Mouse (Mus musculus) limb, embryonic 15.5 days (tissue): ENCODE measurements around the gene Smap1. TPM values are rescaled to one million over a fixed set of nuclear protein-coding genes. Genes with fewer than 3 reads are reported as not detected.
A peak's percentile ranks its signal among the peaks of the same experiment; 100 is the strongest.
"Not testable (repeated sequence)": the region's sequence is repeated elsewhere in the genome, so short reads cannot be mapped to it uniquely, and the experiment has no call there.

Experiments used
- ATAC-seq: fragments of 200-750 bp; cut with Nextera tagmentation; 2 replicates; pipeline ENCODE4 v1.8.0; 2017; ENCODE audit warnings: low read depth, moderate TSS enrichment; ENCODE audit not compliant: insufficient number of reproducible peaks, low FRiP score, low TSS enrichment
- H3K27ac ChIP-seq: fragments of 300-500 bp; sonication (generic); 2 replicates; pipeline ENCODE4 v1.5.1; 2015; ENCODE audit warnings: moderate library complexity, mild to moderate bottlenecking, inconsistent platforms
- H3K27me3 ChIP-seq: fragments of 300-500 bp; sonication (generic); 2 replicates; pipeline ENCODE4 v1.6.1; 2015; ENCODE audit warnings: inconsistent platforms
- H3K36me3 ChIP-seq: fragments of 300-500 bp; sonication (generic); 2 replicates; pipeline ENCODE4 v1.6.1; 2015; ENCODE audit warnings: inconsistent platforms
- H3K4me1 ChIP-seq: fragments of 300-500 bp; sonication (generic); 2 replicates; pipeline ENCODE4 v1.6.1; 2015; ENCODE audit warnings: inconsistent platforms
- H3K4me2 ChIP-seq: fragments of 300-500 bp; sonication (generic); 2 replicates; pipeline ENCODE4 v1.6.1; 2015; ENCODE audit warnings: mild to moderate bottlenecking, inconsistent platforms
- H3K4me3 ChIP-seq: fragments of 300-500 bp; sonication (generic); 2 replicates; pipeline ENCODE4 v1.5.1; 2015; ENCODE audit warnings: mild to moderate bottlenecking, inconsistent platforms
- H3K9ac ChIP-seq: fragments of 300-500 bp; sonication (generic); 2 replicates; pipeline ENCODE4 v1.6.1; 2015; ENCODE audit warnings: inconsistent platforms
- H3K9me3 ChIP-seq: fragments of 300-500 bp; sonication (generic); 2 replicates; pipeline ENCODE4 v1.6.1; 2016; ENCODE audit warnings: inconsistent platforms
- WGBS: fragments of 180-500 bp; shearing (Covaris S2); methylation state at CpG from one replicate; pipeline ENCODE4 v1.1.7; 2015; 5-methylcytosine and 5-hydroxymethylcytosine counted together
- polyA plus RNA-seq: library from polyadenylated mRNA; unstranded; fragments of >200 nt; fragmentation: Nextera tagmentation; extraction: Ambion mirVana; gene quantifications from 2 replicates; pipeline ENCODE4 v1.2.1, GENCODE M21; 2015

Gene Smap1
- 44.7 and 50.1 TPM in 2 replicates for polyA plus RNA-seq

DNA sequence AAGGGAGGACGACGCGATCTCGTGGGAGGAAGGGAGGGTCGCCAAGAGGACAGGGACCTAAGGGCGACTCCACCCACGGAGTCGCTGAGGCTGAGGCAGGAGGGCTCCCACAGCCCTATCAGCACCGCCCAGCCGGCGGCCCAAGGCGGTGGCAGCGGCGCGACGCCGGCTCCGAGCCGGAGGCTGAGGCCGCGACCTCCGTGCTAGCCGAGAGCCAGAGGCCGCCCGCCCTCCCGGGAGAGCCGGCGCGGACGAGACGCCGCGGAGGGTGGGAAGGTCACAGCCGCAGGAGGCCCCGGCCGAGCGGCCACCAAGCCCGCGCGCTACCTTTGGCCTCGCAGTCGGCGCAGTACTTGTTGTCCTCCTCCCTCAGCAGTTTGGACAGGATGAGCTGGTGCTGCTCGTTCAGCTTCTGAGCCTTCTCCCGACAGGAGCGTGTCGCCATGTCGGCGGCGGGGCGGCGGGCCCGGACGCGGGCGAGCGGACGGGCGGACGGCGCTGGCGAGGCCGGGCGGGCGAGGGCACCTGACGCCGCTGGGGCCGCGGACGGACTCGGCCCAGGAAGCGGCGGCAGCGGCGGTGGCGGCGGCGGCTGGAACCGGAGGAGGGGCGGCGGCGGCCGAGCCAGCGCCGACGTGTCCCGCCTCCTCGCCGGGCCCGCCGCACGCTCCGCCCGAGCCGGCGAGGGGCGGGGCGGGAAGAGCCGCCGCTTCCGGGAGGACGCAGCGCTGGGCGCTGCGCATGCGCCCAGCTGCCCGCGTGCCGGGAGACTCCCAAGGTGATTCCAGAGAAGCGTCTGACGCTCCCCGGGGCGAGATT is at the start of gene Smap1:
Smap1 (minus strand) TSS at position 607 of the 819 bp plus-strand sequence.
- Histone ChIP-seq H3K9me3 (no peaks in the 10 kb centered on the region), H3K36me3 (no peaks in the 10 kb centered on the region), H3K4me3 (peak within 1 kb of the TSS; percentile 98), H3K27me3 (no peaks in the 10 kb centered on the region), H3K4me1 (peaks cover 7% of the 10 kb centered on the region; the same call in 1 of the 2 replicates), H3K4me2 (peak within 1 kb of the TSS; percentile 74), H3K27ac (peak within 1 kb of the TSS; percentile 93), H3K9ac (peak within 1 kb of the TSS; percentile 93)
- under 1% methylated on average over 97 of the region's 113 CpGs for WGBS
- peak; percentile 90 for ATAC-seq

DNA sequence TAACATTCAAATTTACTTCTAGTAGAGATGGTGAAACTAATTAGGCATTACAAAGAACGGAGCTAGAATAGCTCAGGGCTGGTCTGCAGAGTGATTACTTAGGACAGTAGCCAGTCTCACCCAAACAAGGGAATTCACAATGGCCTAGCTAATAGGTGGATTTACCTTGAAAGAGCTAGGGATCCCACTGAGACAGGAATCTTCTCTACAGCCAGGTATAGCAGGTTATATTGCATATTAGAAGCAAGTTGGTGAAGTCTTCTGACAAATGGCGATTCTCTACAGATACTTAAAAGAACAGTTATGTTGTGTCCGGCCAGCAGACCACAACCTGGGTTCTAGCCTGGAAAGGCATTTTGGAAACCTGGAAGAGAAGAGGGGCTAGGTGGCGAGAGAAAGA is 49.0 kb upstream of the Smap1 start:
- H3K4me1 ChIP-seq, H3K9ac ChIP-seq, H3K4me3 ChIP-seq, H3K36me3 ChIP-seq, H3K9me3 ChIP-seq, H3K27ac ChIP-seq, H3K27me3 ChIP-seq, H3K4me2 ChIP-seq, ATAC-seq: not testable (repeated sequence)
- WGBS: 90% methylated on average over 3 of the region's 4 CpGs

DNA sequence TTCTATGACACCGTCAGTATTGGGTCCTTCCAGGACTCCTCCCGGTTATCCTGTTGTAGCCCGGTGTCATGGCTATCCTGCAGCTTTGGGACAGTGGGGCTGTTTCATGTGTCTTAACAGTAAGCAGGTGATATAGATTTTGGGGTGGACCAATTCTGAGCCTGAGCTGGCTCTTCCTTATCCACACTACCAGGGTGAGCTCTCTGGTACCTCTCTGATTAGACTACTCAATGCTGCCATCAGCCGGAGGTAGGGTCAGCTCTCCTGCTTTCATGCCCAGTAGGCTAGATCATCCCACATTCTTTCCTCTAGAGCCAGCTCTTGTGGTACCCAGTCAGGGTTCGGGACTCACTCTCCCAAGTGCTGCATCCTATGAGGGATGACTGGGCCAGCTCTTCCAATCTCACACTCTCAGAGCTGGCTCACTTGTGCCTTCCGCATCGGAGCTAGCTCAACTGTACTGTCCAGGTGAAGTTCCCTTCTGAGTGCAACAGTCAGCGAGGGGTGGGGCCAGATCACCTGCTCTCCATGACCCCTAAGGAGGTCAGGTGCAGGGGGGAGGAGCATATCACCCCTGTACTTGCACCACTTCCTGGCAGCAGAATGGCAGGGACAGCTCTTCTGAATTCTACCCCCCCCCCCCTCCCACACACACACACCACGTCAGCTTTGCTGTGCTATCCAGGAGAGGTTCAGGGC is 46.1 kb upstream of the Smap1 start:
- ATAC-seq: no peak
- no peak overlapping the region for H3K4me2 ChIP-seq
- no peak overlapping the region for H3K9ac ChIP-seq
- no peak overlapping the region for H3K4me3 ChIP-seq
- no peaks in the 10 kb centered on the region for H3K27me3 ChIP-seq
- H3K36me3 ChIP-seq: no peaks in the 10 kb centered on the region
- H3K4me1 ChIP-seq: no peaks in the 10 kb centered on the region
- no peak overlapping the region for H3K27ac ChIP-seq
- no peaks in the 10 kb centered on the region for H3K9me3 ChIP-seq
- WGBS: 82% methylated on average over 9 of the region's 9 CpGs

DNA sequence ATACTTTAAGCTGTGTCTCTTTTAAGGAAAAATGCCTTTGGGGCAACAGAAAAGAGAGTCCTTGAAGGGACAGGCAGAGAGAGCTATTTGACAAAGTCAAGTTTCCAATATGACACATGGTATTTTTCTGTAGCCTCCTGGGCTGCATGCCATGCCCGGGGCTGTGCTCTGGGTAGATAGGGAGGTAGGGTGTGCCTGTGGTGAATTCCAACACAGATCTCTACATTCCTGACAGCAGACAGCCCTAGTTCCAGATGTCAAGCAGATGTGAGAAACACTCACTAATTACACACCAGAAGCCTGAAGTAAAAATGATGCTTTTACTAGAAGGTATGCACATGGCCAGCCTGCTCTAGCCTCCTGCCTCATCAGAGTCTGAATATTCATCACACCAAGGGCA is 44.1 kb upstream of the Smap1 start:
- Histone ChIP-seq H3K4me2 (no peak overlapping the region), H3K9me3 (no peaks in the 10 kb centered on the region), H3K36me3 (no peaks in the 10 kb centered on the region), H3K27me3 (no peaks in the 10 kb centered on the region), H3K4me1 (no peaks in the 10 kb centered on the region), H3K9ac (no peak overlapping the region), H3K4me3 (no peak overlapping the region), H3K27ac (no peak overlapping the region)
- WGBS: 24% methylated on average over 1 of the region's 1 CpGs
- ATAC-seq: no peak

DNA sequence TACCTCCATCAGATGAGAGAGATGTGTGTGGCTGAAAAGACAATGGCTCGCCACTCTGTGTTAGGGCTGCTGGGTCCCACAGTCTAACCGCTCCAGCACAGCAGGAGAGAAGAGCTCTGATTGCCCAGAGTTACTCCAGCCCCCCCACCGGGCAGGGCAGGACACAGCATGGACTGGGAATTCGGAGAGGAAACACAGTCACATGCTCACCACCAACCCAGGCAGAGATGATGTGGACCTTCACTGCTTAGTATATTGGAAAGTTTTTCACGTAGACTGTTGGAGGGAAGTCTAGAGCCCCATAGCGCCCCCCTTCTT is 37.3 kb upstream of the Smap1 start:
- Histone ChIP-seq H3K9me3 (no peaks in the 10 kb centered on the region), H3K4me1 (peaks cover 7% of the 10 kb centered on the region), H3K27ac (no peak overlapping the region), H3K9ac (no peak overlapping the region), H3K4me2 (peak overlapping the region; percentile 40), H3K27me3 (no peaks in the 10 kb centered on the region), H3K36me3 (no peaks in the 10 kb centered on the region), H3K4me3 (peak overlapping the region; percentile 27)
- ATAC-seq: no peak
- 16% methylated on average over 6 of the region's 6 CpGs for WGBS

DNA sequence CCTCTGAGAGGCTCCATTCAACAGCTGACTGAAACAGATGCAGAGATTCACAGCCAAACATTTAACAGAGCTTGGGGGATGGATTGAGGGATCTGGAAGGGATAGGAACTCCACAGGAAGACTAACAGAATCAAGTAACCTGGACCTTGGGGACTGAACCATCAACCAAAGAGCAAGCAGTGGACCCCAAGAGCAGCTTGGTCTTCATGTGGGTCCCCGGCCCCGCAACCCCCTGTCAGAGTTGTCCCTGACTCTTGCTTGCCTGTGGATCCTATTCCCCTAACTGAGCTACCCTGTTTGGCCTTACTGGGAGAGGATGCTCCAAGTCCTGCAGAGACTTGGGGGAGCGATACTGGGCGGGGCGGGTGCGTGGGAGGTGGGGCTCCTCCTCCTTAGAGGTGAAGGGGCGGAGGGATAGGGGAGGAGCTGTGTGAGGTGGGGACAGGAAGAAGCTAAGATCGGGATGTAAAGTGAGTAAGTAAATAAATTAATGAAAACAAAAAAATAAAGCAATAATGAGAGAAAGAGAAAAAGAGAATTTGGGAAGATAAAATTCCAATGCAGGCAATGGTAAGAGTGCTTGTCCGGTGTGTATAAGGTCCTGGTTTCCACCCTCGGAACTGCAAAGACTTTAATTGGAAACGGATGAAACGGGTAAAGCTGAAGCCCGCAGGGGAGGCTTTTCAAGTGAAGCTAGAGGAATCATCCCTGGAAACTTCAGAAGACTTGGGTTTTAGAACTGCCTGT is 36.7 kb upstream of the Smap1 start:
- no peak for ATAC-seq
- Histone ChIP-seq H3K27me3 (no peaks in the 10 kb centered on the region), H3K9ac (no peak overlapping the region)

GRCm38 (mm10) chr1:23958101-23958500 is 36.0 kb upstream of the Smap1 start:
- H3K4me1 ChIP-seq: peaks cover 7% of the 10 kb centered on the region
- no peak overlapping the region for H3K4me2 ChIP-seq
- no peak overlapping the region for H3K4me3 ChIP-seq
- no peak overlapping the region for H3K27ac ChIP-seq
- ATAC-seq: no peak
- no peaks in the 10 kb centered on the region for H3K27me3 ChIP-seq
- no peak overlapping the region for H3K9ac ChIP-seq
- H3K9me3 ChIP-seq: no peaks in the 10 kb centered on the region
- 94% methylated on average over 6 of the region's 6 CpGs for WGBS
- H3K36me3 ChIP-seq: no peaks in the 10 kb centered on the region

More for the DNA sequence above, 36.7 kb upstream of the Smap1 start:
- Histone ChIP-seq H3K36me3 (no peaks in the 10 kb centered on the region), H3K4me2 (peak overlapping the region; percentile 40), H3K4me3 (peak overlapping the region; percentile 27), H3K9me3 (no peaks in the 10 kb centered on the region), H3K27ac (no peak overlapping the region), H3K4me1 (peaks cover 7% of the 10 kb centered on the region)
- 15% methylated on average over 13 of the region's 13 CpGs for WGBS

DNA sequence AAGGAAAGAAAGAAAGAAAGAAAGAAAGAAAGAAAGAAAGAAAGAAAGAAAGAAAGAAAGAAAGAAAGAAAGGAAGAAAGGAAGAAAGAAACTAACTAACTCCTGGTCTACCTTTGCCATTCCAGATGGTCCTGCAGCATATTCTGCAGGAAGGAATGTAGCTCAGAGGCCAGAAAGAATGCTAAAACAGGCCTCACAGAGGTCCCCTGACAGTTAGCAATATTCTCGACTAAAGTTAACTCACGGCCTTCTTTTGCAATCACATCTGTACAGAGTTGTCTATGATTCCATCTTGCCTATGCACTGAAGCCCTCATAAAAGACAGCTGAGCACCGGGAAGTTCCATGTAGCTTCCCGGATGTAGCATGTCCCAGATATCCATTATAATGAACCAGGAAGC is 33.4 kb upstream of the Smap1 start:
- peaks cover 7% of the 10 kb centered on the region for H3K4me1 ChIP-seq
- no peak for ATAC-seq
- 51% methylated on average over 4 of the region's 4 CpGs for WGBS

DNA sequence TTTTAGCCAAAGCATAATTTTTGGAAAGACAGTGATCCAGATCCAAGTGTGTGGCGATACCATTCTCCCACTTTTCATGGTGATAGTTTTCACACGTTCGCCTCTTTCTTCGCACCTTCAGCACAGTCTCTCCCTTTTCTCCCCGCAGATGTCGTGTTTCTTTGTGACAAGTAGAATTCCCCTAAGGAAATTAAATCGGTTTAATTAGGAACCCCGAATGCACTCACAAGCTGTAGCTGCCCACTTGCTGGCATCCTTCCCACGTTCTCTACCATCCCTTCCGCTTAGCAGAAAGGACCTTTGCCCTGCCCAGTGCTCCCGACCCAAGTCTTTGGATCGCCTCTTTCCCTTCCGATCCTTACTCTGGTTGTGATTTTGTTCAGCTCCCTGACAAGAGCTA is 31.8 kb upstream of the Smap1 start:
- WGBS: 80% methylated on average over 13 of the region's 13 CpGs
- no peak overlapping the region for H3K4me2 ChIP-seq
- no peak for ATAC-seq
- no peak overlapping the region for H3K9ac ChIP-seq
- H3K4me1 ChIP-seq: peaks cover 3% of the 10 kb centered on the region; the same call in 1 of the 2 replicates
- H3K36me3 ChIP-seq: no peaks in the 10 kb centered on the region
- no peak overlapping the region for H3K4me3 ChIP-seq
- no peak overlapping the region for H3K27ac ChIP-seq
- no peaks in the 10 kb centered on the region for H3K27me3 ChIP-seq
- H3K9me3 ChIP-seq: no peaks in the 10 kb centered on the region

More for the DNA sequence above, 33.4 kb upstream of the Smap1 start:
- Histone ChIP-seq H3K27ac (no peak overlapping the region), H3K27me3 (no peaks in the 10 kb centered on the region), H3K4me2 (no peak overlapping the region), H3K4me3 (no peak overlapping the region), H3K9ac (no peak overlapping the region), H3K36me3 (no peaks in the 10 kb centered on the region), H3K9me3 (no peaks in the 10 kb centered on the region)

- WGBS: 79% methylated on average over 15 of the region's 15 CpGs
- Histone ChIP-seq H3K9me3 (no peaks in the 10 kb centered on the region), H3K27ac (no peak overlapping the region), H3K4me2 (no peak overlapping the region), H3K4me1 (no peaks in the 10 kb centered on the region), H3K4me3 (no peak overlapping the region), H3K27me3 (no peaks in the 10 kb centered on the region), H3K36me3 (no peaks in the 10 kb centered on the region), H3K9ac (no peak overlapping the region)
- no peak for ATAC-seq
Measured at GRCm38 (mm10) chr1:23948778-23949699, 26.9 kb upstream of the Smap1 start.

DNA sequence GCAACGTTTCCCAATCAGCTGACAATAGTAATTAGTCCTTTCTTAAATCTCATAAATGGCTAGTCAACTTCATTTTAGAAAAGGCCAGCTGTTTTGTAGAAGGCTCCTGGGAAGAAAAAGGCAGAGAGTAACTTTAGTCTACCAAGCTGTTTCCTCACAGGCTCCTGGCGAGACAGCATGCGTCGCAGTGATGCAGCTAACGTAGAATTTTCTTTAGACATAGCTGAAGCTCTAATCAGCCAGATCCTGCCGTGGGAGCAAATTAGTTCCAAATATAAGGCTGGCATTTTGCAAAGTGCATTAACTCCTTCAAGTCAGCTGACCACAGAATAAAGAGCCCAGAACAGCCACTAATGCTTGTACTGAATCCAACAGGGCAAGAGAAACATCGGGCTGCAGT is 26.2 kb upstream of the Smap1 start:
- H3K9ac ChIP-seq: no peak overlapping the region
- no peak overlapping the region for H3K4me2 ChIP-seq
- H3K36me3 ChIP-seq: no peaks in the 10 kb centered on the region
- no peak overlapping the region for H3K4me3 ChIP-seq
- no peaks in the 10 kb centered on the region for H3K9me3 ChIP-seq
- H3K27ac ChIP-seq: no peak overlapping the region
- H3K27me3 ChIP-seq: no peaks in the 10 kb centered on the region
- no peak for ATAC-seq
- 41% methylated on average over 7 of the region's 7 CpGs for WGBS
- no peaks in the 10 kb centered on the region for H3K4me1 ChIP-seq
